Mouse (Mus musculus): ENCODE measurements around the gene Ermp1. TPM values are rescaled to one million over a fixed set of nuclear protein-coding genes. Genes with fewer than 3 reads are reported as not detected.

Ermp1 gene
- polyA plus RNA-seq, 1 experiment, result 8.8 TPM

- H3ac ChIP-seq (ENCODE audit: control insufficient read depth, insufficient read length, low read depth), result no peak overlapping the region
- H3K27me3 ChIP-seq (ENCODE audit: control insufficient read depth, insufficient read depth, insufficient read length), result no peaks in the 10 kb centered on the region
- H3K79me2 ChIP-seq (ENCODE audit: control insufficient read depth, insufficient read depth), result no peaks in the 10 kb centered on the region
- TF ChIP-seq MYOD1 (IDR thresholded peaks at IDR 0.05; ENCODE audit: control insufficient read depth, insufficient read length, low read depth), result no peak
- TF ChIP-seq MAX (IDR thresholded peaks at IDR 0.05), result no peak
- TF ChIP-seq FOSL1 (IDR thresholded peaks at IDR 0.05; ENCODE audit: insufficient read depth, low read length, poor library complexity, severe bottlenecking), result no peak
- no peak for TF ChIP-seq CTCF (IDR thresholded peaks at IDR 0.05; ENCODE audit: control insufficient read depth, insufficient read depth, insufficient read length)
- TF ChIP-seq USF1 (IDR thresholded peaks at IDR 0.05; ENCODE audit: low read depth), result no peak
- TF ChIP-seq MYOG (IDR thresholded peaks at IDR 0.05; ENCODE audit: control insufficient read depth, extremely low read depth, insufficient read length), result no peak
- no peak for TF ChIP-seq CEBPB (IDR thresholded peaks at IDR 0.05; ENCODE audit: low read depth)
- H3K4me3 ChIP-seq (ENCODE audit: insufficient read depth, poor library complexity, severe bottlenecking), result no peak overlapping the region
- H3K36me3 ChIP-seq (ENCODE audit: control insufficient read depth, insufficient read depth), result no peaks in the 10 kb centered on the region
- no peaks in the 10 kb centered on the region for H3K79me3 ChIP-seq (ENCODE audit: low read depth)
These were observed 12.9 kb upstream of the Ermp1 start for GRCm38 (mm10) chr19:29660835-29661764.

- no peaks in the 10 kb centered on the region for H3K79me3 ChIP-seq (ENCODE audit: low read depth)
These were observed 11.5 kb upstream of the Ermp1 start for GRCm38 (mm10) chr19:29659705-29660104.

DNA sequence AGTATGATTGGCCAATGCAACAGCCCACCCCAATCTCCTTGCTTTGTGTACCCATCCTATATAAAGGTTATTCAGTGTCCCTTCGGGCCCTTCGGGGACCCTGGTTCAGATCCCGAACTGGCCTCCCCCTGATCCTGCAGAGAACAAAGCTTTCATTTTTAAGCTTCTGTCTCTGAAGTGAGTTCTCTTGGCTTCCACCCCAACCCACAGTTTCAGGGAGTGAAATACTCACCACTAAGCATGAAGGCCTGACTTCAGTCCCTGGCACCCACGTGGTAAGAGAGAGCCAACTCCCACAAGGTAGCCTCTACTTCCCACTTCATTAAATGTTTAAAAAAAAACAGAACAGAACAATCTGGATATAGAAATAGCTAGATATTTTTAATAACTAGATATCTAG is 10.6 kb upstream of the Ermp1 start:
- H3ac ChIP-seq (ENCODE audit: control insufficient read depth, insufficient read length, low read depth), result no peak overlapping the region
- no peaks in the 10 kb centered on the region for H3K79me2 ChIP-seq (ENCODE audit: control insufficient read depth, insufficient read depth)
- H3K36me3 ChIP-seq (ENCODE audit: control insufficient read depth, insufficient read depth), result no peaks in the 10 kb centered on the region
- no peaks in the 10 kb centered on the region for H3K27me3 ChIP-seq (ENCODE audit: control insufficient read depth, insufficient read depth, insufficient read length)
- no peak overlapping the region for H3K4me3 ChIP-seq (ENCODE audit: insufficient read depth, poor library complexity, severe bottlenecking)
- TF ChIP-seq MAX (IDR thresholded peaks at IDR 0.05), result no peak
- no peak for TF ChIP-seq MYOG (IDR thresholded peaks at IDR 0.05; ENCODE audit: control insufficient read depth, extremely low read depth, insufficient read length)
- no peak for TF ChIP-seq CTCF (IDR thresholded peaks at IDR 0.05; ENCODE audit: control insufficient read depth, insufficient read depth, insufficient read length)
- TF ChIP-seq MYOD1 (IDR thresholded peaks at IDR 0.05; ENCODE audit: control insufficient read depth, insufficient read length, low read depth), result no peak
- TF ChIP-seq CEBPB (IDR thresholded peaks at IDR 0.05; ENCODE audit: low read depth), result no peak
- no peak for TF ChIP-seq FOSL1 (IDR thresholded peaks at IDR 0.05; ENCODE audit: insufficient read depth, low read length, poor library complexity, severe bottlenecking)
- TF ChIP-seq USF1 (IDR thresholded peaks at IDR 0.05; ENCODE audit: low read depth), result no peak
- no peaks in the 10 kb centered on the region for H3K79me3 ChIP-seq (ENCODE audit: low read depth)

More at GRCm38 (mm10) chr19:29659705-29660104, 11.5 kb upstream of the Ermp1 start:
- peak; percentile 60 for TF ChIP-seq MYOD1 (IDR thresholded peaks at IDR 0.05; ENCODE audit: control insufficient read depth, insufficient read length, low read depth)
- TF ChIP-seq CTCF (IDR thresholded peaks at IDR 0.05; ENCODE audit: control insufficient read depth, insufficient read depth, insufficient read length), result no peak
- TF ChIP-seq MAX (IDR thresholded peaks at IDR 0.05), result peak; percentile 51
- no peaks in the 10 kb centered on the region for H3K36me3 ChIP-seq (ENCODE audit: control insufficient read depth, insufficient read depth)
- H3K27me3 ChIP-seq (ENCODE audit: control insufficient read depth, insufficient read depth, insufficient read length), result no peaks in the 10 kb centered on the region
- no peak overlapping the region for H3K4me3 ChIP-seq (ENCODE audit: insufficient read depth, poor library complexity, severe bottlenecking)
- H3K79me2 ChIP-seq (ENCODE audit: control insufficient read depth, insufficient read depth), result no peaks in the 10 kb centered on the region
- H3ac ChIP-seq (ENCODE audit: control insufficient read depth, insufficient read length, low read depth), result no peak overlapping the region

- TF ChIP-seq CTCF (IDR thresholded peaks at IDR 0.05; ENCODE audit: control insufficient read depth, insufficient read depth, insufficient read length) (no peak), MYOD1 (IDR thresholded peaks at IDR 0.05; ENCODE audit: control insufficient read depth, insufficient read length, low read depth) (no peak), MAX (IDR thresholded peaks at IDR 0.05) (no peak), MYOG (IDR thresholded peaks at IDR 0.05; ENCODE audit: control insufficient read depth, extremely low read depth, insufficient read length) (no peak), USF1 (IDR thresholded peaks at IDR 0.05; ENCODE audit: low read depth) (no peak), FOSL1 (IDR thresholded peaks at IDR 0.05; ENCODE audit: insufficient read depth, low read length, poor library complexity, severe bottlenecking) (no peak), CEBPB (IDR thresholded peaks at IDR 0.05; ENCODE audit: low read depth) (no peak)
- H3K36me3 ChIP-seq (ENCODE audit: control insufficient read depth, insufficient read depth), result no peaks in the 10 kb centered on the region
- no peaks in the 10 kb centered on the region for H3K79me2 ChIP-seq (ENCODE audit: control insufficient read depth, insufficient read depth)
- H3K4me3 ChIP-seq (ENCODE audit: insufficient read depth, poor library complexity, severe bottlenecking), result no peak overlapping the region
- H3ac ChIP-seq (ENCODE audit: control insufficient read depth, insufficient read length, low read depth), result no peak overlapping the region
- no peaks in the 10 kb centered on the region for H3K79me3 ChIP-seq (ENCODE audit: low read depth)
- no peaks in the 10 kb centered on the region for H3K27me3 ChIP-seq (ENCODE audit: control insufficient read depth, insufficient read depth, insufficient read length)
These were observed 9.3 kb upstream of the Ermp1 start for GRCm38 (mm10) chr19:29657558-29657957.

- Histone ChIP-seq H3ac (ENCODE audit: control insufficient read depth, insufficient read length, low read depth) (no peak overlapping the region), H3K79me2 (ENCODE audit: control insufficient read depth, insufficient read depth) (no peaks in the 10 kb centered on the region)
These were observed 8.8 kb upstream of the Ermp1 start for GRCm38 (mm10) chr19:29657033-29657432.

More at GRCm38 (mm10) chr19:29657033-29657432, 8.8 kb upstream of the Ermp1 start:
- no peak overlapping the region for H3K4me3 ChIP-seq (ENCODE audit: insufficient read depth, poor library complexity, severe bottlenecking)
- H3K36me3 ChIP-seq (ENCODE audit: control insufficient read depth, insufficient read depth), result no peaks in the 10 kb centered on the region
- no peaks in the 10 kb centered on the region for H3K27me3 ChIP-seq (ENCODE audit: control insufficient read depth, insufficient read depth, insufficient read length)
- H3K79me3 ChIP-seq (ENCODE audit: low read depth), result no peaks in the 10 kb centered on the region
- TF ChIP-seq CTCF (IDR thresholded peaks at IDR 0.05; ENCODE audit: control insufficient read depth, insufficient read depth, insufficient read length) (no peak), USF1 (IDR thresholded peaks at IDR 0.05; ENCODE audit: low read depth) (no peak), CEBPB (IDR thresholded peaks at IDR 0.05; ENCODE audit: low read depth) (no peak), MYOD1 (IDR thresholded peaks at IDR 0.05; ENCODE audit: control insufficient read depth, insufficient read length, low read depth) (no peak), FOSL1 (IDR thresholded peaks at IDR 0.05; ENCODE audit: insufficient read depth, low read length, poor library complexity, severe bottlenecking) (no peak), MAX (IDR thresholded peaks at IDR 0.05) (no peak), MYOG (IDR thresholded peaks at IDR 0.05; ENCODE audit: control insufficient read depth, extremely low read depth, insufficient read length) (no peak)

Measured in C2C12 (cell line).